Mouse (Mus musculus) liver, embryonic 14.5 days (tissue): ENCODE data around the gene Magi1.

Experiments used
- CTCF ChIP-seq: IDR thresholded peaks from 2 replicates; pipeline ENCODE4 v1.5.1; 2016; ENCODE audit warnings: antibody characterized with exemption, low read depth, control low read depth
- EP300 ChIP-seq: IDR thresholded peaks from 2 replicates; pipeline ENCODE4 v1.6.1; 2016; ENCODE audit warnings: antibody characterized with exemption, low read depth

DNA sequence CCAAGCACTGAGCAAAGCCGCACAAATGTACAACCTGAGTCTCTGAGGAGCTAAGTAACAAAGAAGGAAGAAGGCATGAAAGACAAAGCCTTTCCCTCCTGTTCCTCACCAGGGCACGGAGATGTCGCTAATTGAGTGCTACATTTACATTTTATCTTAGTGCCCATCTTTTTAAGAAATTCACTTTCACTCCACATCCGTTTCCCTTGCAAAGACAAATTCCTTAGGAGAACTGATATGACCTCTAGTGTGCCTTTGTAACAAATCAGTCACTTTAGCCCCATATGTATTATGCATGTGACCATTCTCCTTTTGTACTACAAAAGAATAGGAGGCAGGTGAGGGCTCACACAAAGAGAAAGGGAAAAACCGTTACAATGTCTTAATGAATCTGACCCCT is 360.4 kb downstream of the Magi1 start:
- TF ChIP-seq CTCF (no peak), EP300 (no peak)
